Mouse (Mus musculus): Measurements from ENCODE around the gene Smoc2.

- TF ChIP-seq POLR2A (IDR thresholded peaks at IDR 0.05; ENCODE audit: low read depth, low read length) (no peak), CTCF (IDR thresholded peaks at IDR 0.05; ENCODE audit: borderline replicate concordance, insufficient read depth, low read length) (no peak)
These were observed 60.7 kb downstream of the Smoc2 start for GRCm38 (mm10) chr17:14339932-14340557.
